Mouse (Mus musculus): ENCODE measurements around the gene Clock. TPM values are rescaled to one million over a fixed set of nuclear protein-coding genes. Genes with fewer than 3 reads are reported as not detected.

Clock gene
- total and polyA plus RNA-seq, 3 experiments = 11.1 to 35.3 (median 29.4) TPM

DNA sequence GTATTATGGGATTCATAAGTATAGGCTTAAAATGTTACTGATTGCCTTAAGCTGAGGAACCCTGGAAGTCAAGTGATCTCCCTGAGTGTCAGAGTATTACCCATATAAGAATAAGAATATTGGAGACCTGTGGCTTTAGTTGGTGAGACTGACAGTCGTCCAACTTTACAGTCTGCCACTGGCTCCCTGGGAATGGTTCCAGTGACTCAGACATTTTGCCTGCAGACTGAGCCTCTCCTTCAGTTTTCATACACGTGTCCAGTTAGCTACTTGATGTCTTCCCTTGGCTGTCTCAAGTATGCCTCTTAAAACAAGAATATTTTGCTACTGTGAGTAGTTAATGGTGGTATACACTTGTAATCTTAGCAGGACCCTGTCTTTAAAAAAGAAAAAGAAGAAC, 3.6 kb upstream of the Clock start:
- H3K27ac ChIP-seq = no peak overlapping the region
- intact Hi-C loops (cut with DNase I) = loop anchor here (10.0 kb wide), 2 partner anchors 227 to 433 kb away; no protein-coding TSS in a partner anchor
- DNase-seq = no peak
- no peak overlapping the region for H3K4me3 ChIP-seq
- no peaks in the 10 kb centered on the region for H3K27me3 ChIP-seq (ENCODE audit: control insufficient read depth, insufficient read depth, low read length)
- H3K4me1 ChIP-seq (ENCODE audit: control insufficient read depth, insufficient read depth, low read length) = peaks cover 2% of the 10 kb centered on the region
- WGBS = 42% methylated on average over 2 of the region's 2 CpGs
- H3K36me3 ChIP-seq (ENCODE audit: control insufficient read depth, insufficient read depth, low read length) = no peaks in the 10 kb centered on the region; the same call in 1 of the 2 replicates
- H3K9ac ChIP-seq (ENCODE audit: low read depth, low read length) = no peak overlapping the region
- no peaks in the 10 kb centered on the region for H3K79me2 ChIP-seq (replicated peaks; ENCODE audit: control insufficient read depth, insufficient read depth, low read length)
- TF ChIP-seq EP300 (IDR thresholded peaks at IDR 0.05; ENCODE audit: insufficient read depth, low read depth, low read length) (no peak), POLR2A (IDR thresholded peaks at IDR 0.05; ENCODE audit: insufficient read depth, low read depth, low read length) (no peak), CTCF (IDR thresholded peaks at IDR 0.05) (no peak)

DNA sequence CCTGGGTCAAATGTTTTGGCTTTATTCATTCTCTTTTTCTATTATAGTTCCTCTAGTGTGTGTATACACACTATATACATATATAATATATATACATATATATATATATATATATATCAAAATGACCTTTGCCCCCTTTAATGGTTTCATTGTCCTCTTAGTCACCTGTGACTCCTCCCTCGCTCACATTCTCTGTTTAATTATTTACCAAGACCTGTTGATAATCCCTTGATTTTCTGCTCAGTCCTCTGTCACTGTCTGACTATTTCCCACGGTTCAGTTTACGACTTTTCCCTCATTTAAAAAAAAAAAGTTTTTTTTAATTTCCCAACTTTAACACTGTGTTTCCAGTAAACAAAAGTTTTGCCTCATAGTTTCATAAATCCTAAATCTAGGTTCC, 1.7 kb upstream of the Clock start:
- DNase-seq = no peak
- TF ChIP-seq CTCF (IDR thresholded peaks at IDR 0.05) (no peak), POLR2A (IDR thresholded peaks at IDR 0.05; ENCODE audit: insufficient read depth, low read depth, low read length) (no peak), EP300 (IDR thresholded peaks at IDR 0.05; ENCODE audit: insufficient read depth, low read depth, low read length) (no peak)
- no peak overlapping the region for H3K27ac ChIP-seq
- no peak overlapping the region for H3K4me3 ChIP-seq
- peaks cover 6% of the 10 kb centered on the region for H3K36me3 ChIP-seq (ENCODE audit: control insufficient read depth, insufficient read depth, low read length)
- no peak overlapping the region for H3K9ac ChIP-seq (ENCODE audit: low read depth, low read length)
- peaks cover 3% of the 10 kb centered on the region for H3K4me1 ChIP-seq (ENCODE audit: control insufficient read depth, insufficient read depth, low read length)
- H3K27me3 ChIP-seq (ENCODE audit: control insufficient read depth, insufficient read depth, low read length) = no peaks in the 10 kb centered on the region
- H3K79me2 ChIP-seq (replicated peaks; ENCODE audit: control insufficient read depth, insufficient read depth, low read length) = no peaks in the 10 kb centered on the region
- 88% methylated on average over 3 of the region's 3 CpGs for WGBS
- intact Hi-C loops (cut with DNase I) = loop anchor here (10.0 kb wide), 2 partner anchors 229 to 431 kb away; no protein-coding TSS in a partner anchor

DNA sequence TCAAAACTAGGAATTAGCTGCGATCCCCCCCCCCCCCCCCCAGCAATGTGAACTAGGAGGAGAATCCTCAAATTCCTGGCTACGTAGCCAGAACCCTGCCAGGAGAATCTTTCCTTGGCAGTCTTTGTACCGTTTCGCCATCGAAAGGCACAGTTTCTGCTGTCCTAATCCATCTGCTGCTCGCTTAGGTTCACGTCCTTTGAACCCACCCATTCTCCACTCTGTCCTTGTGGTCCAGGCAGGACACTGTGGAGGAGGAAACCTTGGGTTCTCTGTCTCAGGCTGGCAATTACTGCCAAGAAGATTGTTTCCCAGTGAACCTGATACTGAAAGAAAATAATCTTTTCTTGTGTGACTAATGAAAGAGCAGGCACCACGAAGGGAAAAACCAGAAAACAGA, 1.0 kb upstream of the Clock start:
- Histone ChIP-seq H3K9ac (ENCODE audit: low read depth, low read length) (no peak overlapping the region), H3K4me3 (no peak overlapping the region), H3K79me2 (replicated peaks; ENCODE audit: control insufficient read depth, insufficient read depth, low read length) (no peaks in the 10 kb centered on the region), H3K36me3 (ENCODE audit: control insufficient read depth, insufficient read depth, low read length) (peaks cover 8% of the 10 kb centered on the region), H3K27ac (no peak overlapping the region), H3K27me3 (ENCODE audit: control insufficient read depth, insufficient read depth, low read length) (no peaks in the 10 kb centered on the region), H3K4me1 (ENCODE audit: control insufficient read depth, insufficient read depth, low read length) (peaks cover 3% of the 10 kb centered on the region)
- intact Hi-C loops (cut with DNase I) = loop anchor here (2.0 to 10.0 kb wide), 3 partner anchors 165 to 431 kb away; partner anchors contain the start of gene Srd5a3
- DNase-seq = peak in 1 of 2 experiments; percentile 19
- TF ChIP-seq CTCF (IDR thresholded peaks at IDR 0.05) (no peak), EP300 (IDR thresholded peaks at IDR 0.05; ENCODE audit: insufficient read depth, low read depth, low read length) (no peak), POLR2A (IDR thresholded peaks at IDR 0.05; ENCODE audit: insufficient read depth, low read depth, low read length) (no peak)
- WGBS = 20% methylated on average over 8 of the region's 8 CpGs

DNA sequence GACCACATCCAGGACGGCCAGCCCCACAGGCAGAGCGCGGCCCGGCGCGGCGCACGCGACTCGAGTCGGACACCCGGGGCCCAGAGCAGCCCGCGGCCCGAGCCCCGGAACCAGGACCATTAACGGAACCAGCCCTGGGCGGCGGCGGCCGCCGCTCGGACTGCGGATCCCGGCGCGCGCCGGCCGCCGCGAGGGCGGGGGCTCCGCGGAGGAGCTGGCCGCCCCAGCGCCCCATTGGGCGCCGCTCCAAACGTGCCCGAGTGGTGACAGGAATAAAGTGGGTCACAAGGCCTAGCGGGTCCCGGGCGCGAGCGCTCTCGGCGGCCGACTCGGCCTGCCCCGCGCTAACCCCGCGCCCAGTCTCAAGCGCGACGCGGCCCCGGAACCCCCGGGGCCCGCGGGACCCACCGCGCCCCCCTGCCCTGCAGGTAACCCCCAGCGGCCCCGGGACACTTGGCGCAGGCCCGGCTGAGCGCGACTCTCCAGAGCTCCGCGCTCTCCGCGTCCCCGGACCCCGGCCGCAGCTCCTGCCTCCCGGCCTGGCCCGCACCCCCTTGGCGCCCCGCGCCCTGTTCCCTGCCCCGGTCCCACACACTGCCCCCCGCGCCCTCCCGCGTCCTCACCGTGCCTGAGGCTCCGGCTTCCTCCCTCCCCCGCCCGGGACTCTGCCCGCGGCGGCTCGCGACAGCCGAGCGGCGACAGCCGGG, 694 bp downstream of the Clock start:
- 1% methylated on average over 92 of the region's 100 CpGs for WGBS
- H3K9ac ChIP-seq (ENCODE audit: low read depth, low read length) = peak overlapping the region; percentile 95
- peaks cover 10% of the 10 kb centered on the region for H3K36me3 ChIP-seq (ENCODE audit: control insufficient read depth, insufficient read depth, low read length)
- H3K79me2 ChIP-seq (replicated peaks; ENCODE audit: control insufficient read depth, insufficient read depth, low read length) = 0 out of 2 replicates have a peak, but pooled peaks cover 2% of the 10 kb centered on the region
- H3K4me1 ChIP-seq (ENCODE audit: control insufficient read depth, insufficient read depth, low read length) = peaks cover 4% of the 10 kb centered on the region
- intact Hi-C loops (cut with DNase I) = loop anchor here (2.0 to 10.0 kb wide), 4 partner anchors 117 to 429 kb away; partner anchors contain the start of gene Srd5a3
- peak overlapping the region; percentile 89 for H3K4me3 ChIP-seq
- TF ChIP-seq POLR2A (IDR thresholded peaks at IDR 0.05; ENCODE audit: insufficient read depth, low read depth, low read length) (no peak), CTCF (IDR thresholded peaks at IDR 0.05) (no peak), EP300 (IDR thresholded peaks at IDR 0.05; ENCODE audit: insufficient read depth, low read depth, low read length) (no peak)
- H3K27me3 ChIP-seq (ENCODE audit: control insufficient read depth, insufficient read depth, low read length) = no peaks in the 10 kb centered on the region
- DNase-seq = peak; percentile 91
- peak overlapping the region; percentile 96 for H3K27ac ChIP-seq

DNA sequence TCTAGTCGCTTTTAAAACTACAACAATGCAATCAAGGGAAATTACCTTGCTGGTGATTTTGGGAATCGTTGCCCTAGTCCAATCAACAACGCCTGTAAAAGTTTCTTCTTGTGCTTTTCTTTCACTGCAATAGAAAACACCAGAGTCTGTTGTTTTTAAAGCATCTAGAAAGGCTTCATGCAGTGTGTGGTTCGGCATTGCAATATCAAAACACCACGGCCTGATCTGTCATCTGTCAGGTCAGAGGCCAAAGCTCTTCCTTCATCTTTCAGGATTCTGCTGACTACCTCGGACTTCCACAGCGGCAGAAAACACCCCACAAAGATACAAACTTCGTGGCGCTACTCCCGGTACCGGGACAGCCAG, 1.2 kb downstream of the Clock start:
- WGBS = 4% methylated on average over 11 of the region's 11 CpGs

DNA sequence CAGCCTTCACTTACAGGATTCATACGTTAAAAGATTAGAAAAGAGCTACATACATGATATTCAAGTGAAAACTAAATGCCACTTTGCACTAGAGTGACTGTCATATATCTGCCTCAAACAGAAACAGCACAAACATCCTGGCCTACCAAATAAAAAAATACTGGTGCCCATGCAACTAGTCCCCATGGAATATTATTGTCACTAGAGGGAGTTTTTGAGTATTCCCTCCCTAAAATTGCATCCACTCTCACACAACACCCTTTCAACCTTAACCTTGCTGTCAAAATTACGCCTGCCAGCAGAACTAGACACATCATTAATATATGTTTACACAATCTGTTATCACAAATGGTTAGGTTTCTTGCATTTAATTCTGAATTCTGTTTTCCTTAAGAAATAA, 2.6 kb downstream of the Clock start:
- 81% methylated on average over 2 of the region's 2 CpGs for WGBS
- Histone ChIP-seq H3K9ac (ENCODE audit: low read depth, low read length) (no peak overlapping the region), H3K79me2 (replicated peaks; ENCODE audit: control insufficient read depth, insufficient read depth, low read length) (peaks cover 3% of the 10 kb centered on the region; the same call in 1 of the 2 replicates), H3K27me3 (ENCODE audit: control insufficient read depth, insufficient read depth, low read length) (no peaks in the 10 kb centered on the region), H3K27ac (no peak overlapping the region), H3K4me1 (ENCODE audit: control insufficient read depth, insufficient read depth, low read length) (peaks cover 6% of the 10 kb centered on the region), H3K36me3 (ENCODE audit: control insufficient read depth, insufficient read depth, low read length) (peaks cover 17% of the 10 kb centered on the region), H3K4me3 (no peak overlapping the region)
- intact Hi-C loops (cut with DNase I) = loop anchor here (5.0 to 10.0 kb wide), 3 partner anchors 115 to 427 kb away; no protein-coding TSS in a partner anchor
- no peak for DNase-seq
- peak; percentile 29 for TF ChIP-seq CTCF (IDR thresholded peaks at IDR 0.05)
- TF ChIP-seq POLR2A (IDR thresholded peaks at IDR 0.05; ENCODE audit: insufficient read depth, low read depth, low read length) = no peak

More for the DNA sequence above, 1.2 kb downstream of the Clock start:
- no peak for DNase-seq
- TF ChIP-seq POLR2A (IDR thresholded peaks at IDR 0.05; ENCODE audit: insufficient read depth, low read depth, low read length) = no peak
- no peak for TF ChIP-seq EP300 (IDR thresholded peaks at IDR 0.05; ENCODE audit: insufficient read depth, low read depth, low read length)
- intact Hi-C loops (cut with DNase I) = loop anchor here (5.0 to 10.0 kb wide), 3 partner anchors 116 to 429 kb away; no protein-coding TSS in a partner anchor
- Histone ChIP-seq H3K4me3 (peak overlapping the region; percentile 89), H3K36me3 (ENCODE audit: control insufficient read depth, insufficient read depth, low read length) (peaks cover 12% of the 10 kb centered on the region), H3K4me1 (ENCODE audit: control insufficient read depth, insufficient read depth, low read length) (peaks cover 4% of the 10 kb centered on the region), H3K79me2 (replicated peaks; ENCODE audit: control insufficient read depth, insufficient read depth, low read length) (peaks cover 3% of the 10 kb centered on the region; the same call in 1 of the 2 replicates), H3K9ac (ENCODE audit: low read depth, low read length) (peak overlapping the region; percentile 95), H3K27me3 (ENCODE audit: control insufficient read depth, insufficient read depth, low read length) (no peaks in the 10 kb centered on the region), H3K27ac (peak overlapping the region; percentile 96)
